Mouse (Mus musculus): ENCODE measurements around the gene Pnpla2. TPM values are rescaled to one million over a fixed set of nuclear protein-coding genes. Genes with fewer than 3 reads are reported as not detected.

Gene Pnpla2
- total and polyA plus RNA-seq, 2 experiments from 2014 or later, result 6.5 to 22.2 TPM

DNA sequence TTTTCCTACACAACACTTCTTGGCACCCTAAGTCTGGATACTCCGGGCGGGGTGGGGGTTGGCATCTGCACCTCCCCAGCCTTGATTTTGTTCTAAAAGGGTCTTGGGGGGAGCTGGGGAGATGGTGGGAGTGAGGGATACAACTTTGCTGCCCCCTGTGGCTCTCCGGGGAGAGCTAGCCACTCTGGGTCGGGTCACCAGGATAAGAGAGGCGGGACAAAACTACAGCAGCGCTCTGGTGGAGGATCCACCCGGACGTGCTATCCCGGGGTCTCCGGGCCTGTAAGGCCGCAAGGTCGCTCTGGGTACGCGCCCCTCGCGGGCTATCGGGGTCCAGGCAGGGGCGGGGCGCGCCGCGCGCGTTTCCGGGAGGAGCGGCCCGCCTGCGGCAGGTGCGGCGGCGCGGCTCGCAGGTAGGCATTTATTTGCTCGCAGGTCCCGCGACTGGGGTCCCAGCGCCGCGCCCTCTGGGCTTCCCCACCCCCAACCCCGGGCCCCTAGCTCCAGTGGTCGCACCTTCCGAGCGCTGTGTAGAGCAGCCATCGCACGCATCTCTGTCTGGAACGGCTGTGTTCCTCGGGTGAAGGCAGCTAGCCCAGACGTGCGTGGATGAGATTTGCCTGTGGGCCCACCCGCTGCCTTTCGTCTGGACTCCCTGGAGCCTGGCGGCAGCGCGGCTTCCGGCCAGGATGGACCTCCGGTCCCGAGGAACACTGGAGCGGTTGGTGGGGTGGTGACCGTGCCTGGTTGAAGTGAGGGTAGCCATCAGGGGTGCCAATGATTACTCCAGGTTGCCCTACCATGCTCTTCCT is 6.7 kb downstream of the Pnpla2 start:
- ATAC-seq (ENCODE audit: low FRiP score), result no peak
- peak; percentile 33; the same call in 1 of the 2 replicates for TF ChIP-seq CTCF (IDR thresholded peaks at IDR 0.05)
- no peak for DNase-seq (ENCODE audit: low spot score)
- peaks cover 51% of the 10 kb centered on the region for H3K27me3 ChIP-seq (ENCODE audit: insufficient read depth, low read length)
- peak overlapping the region; percentile 80 for H3K4me2 ChIP-seq (ENCODE audit: low read depth, low read length, poor library complexity, severe bottlenecking)
- H3K27ac ChIP-seq (ENCODE audit: low read depth, low read length), result no peak overlapping the region
- WGBS, result 3% methylated on average over 42 of the region's 59 CpGs
- H3K4me3 ChIP-seq (ENCODE audit: low read depth, low read length), result peak overlapping the region; percentile 42
- peak overlapping the region; percentile 51 for H3K9ac ChIP-seq (replicated peaks; ENCODE audit: low read length, poor library complexity, severe bottlenecking)
- no peaks in the 10 kb centered on the region for H3K9me3 ChIP-seq (ENCODE audit: low read length)
- peaks cover 9% of the 10 kb centered on the region; the same call in 1 of the 2 replicates for H3K4me1 ChIP-seq (ENCODE audit: insufficient read depth, low read length)
- peaks cover 28% of the 10 kb centered on the region for H3K36me3 ChIP-seq (ENCODE audit: insufficient read depth, low read length)

DNA sequence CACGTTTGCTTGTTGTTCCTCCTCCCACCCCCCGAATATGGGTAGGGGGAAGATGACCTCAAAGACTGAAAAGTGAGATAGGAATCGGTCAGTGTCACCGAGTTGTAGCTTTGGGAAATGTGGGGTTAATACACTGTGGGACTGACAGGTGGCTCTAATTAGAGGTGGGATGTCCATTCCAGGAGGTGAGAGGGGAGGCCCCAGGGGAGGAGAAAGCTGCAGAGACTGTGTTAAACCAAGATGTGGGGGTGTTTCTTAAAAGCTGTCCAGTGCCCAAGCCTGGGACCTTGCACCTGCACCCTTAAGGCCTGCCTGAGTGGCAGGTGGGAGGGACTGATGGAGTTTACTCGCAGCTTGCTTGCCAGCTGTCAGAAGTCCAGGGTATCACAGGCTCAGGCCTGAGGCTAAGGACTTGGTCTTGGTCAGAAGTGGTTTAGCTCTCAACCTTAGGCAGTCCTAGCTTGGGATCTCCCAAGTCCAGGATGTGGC is 7.4 kb downstream of the Pnpla2 start:
- H3K27ac ChIP-seq (ENCODE audit: low read depth, low read length), result no peak overlapping the region
- WGBS, result 22% methylated on average over 5 of the region's 5 CpGs
- H3K4me1 ChIP-seq (ENCODE audit: insufficient read depth, low read length), result peaks cover 12% of the 10 kb centered on the region; the same call in 1 of the 2 replicates
- ATAC-seq (ENCODE audit: low FRiP score), result no peak
- no peak overlapping the region for H3K9ac ChIP-seq (replicated peaks; ENCODE audit: low read length, poor library complexity, severe bottlenecking)
- DNase-seq (ENCODE audit: low spot score), result no peak
- peak overlapping the region; percentile 42 for H3K4me3 ChIP-seq (ENCODE audit: low read depth, low read length)
- H3K36me3 ChIP-seq (ENCODE audit: insufficient read depth, low read length), result peaks cover 28% of the 10 kb centered on the region
- H3K27me3 ChIP-seq (ENCODE audit: insufficient read depth, low read length), result peaks cover 51% of the 10 kb centered on the region
- no peaks in the 10 kb centered on the region for H3K9me3 ChIP-seq (ENCODE audit: low read length)
- no peak for TF ChIP-seq CTCF (IDR thresholded peaks at IDR 0.05)
- H3K4me2 ChIP-seq (ENCODE audit: low read depth, low read length, poor library complexity, severe bottlenecking), result peak overlapping the region; percentile 80

DNA sequence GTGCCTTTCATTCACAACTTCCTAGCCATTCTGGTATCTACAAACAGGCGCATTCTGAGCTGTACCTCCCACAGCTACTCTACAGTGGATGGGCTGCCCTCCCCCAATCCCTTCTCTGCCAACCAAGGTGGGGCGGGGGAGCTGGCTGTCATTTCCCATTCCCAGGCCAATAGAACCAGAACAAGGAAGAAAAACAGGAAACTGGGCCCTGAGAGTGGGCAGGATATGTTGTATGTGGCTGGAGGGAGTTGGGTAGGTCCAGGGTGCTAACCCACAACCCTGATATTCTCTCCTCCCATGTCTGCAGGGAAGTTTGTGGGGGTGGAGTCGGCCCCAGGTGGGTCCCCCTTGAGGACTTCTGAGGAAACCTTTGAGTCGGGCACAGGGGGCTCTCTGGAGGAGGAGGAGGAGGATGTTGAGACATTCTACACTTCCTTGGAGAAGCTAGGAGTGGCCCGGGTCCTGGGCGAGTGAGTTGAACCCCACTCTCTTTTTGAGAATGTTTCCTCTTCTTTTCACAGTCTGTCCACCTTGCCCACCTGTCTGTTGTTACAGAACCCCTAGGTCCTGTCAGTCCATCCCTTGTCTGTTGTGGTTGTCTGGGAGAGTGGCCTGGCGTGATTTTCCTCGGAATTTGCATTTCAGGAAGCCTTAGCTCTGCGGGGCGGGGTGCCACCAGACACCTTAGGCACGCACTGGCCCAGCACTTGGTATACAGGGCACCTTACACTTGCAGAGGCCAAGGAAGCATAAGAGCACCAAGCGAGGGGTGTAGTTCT is 9.0 kb downstream of the Pnpla2 start:
- ATAC-seq (ENCODE audit: low FRiP score), result no peak
- WGBS, result 28% methylated on average over 12 of the region's 12 CpGs
- H3K27me3 ChIP-seq (ENCODE audit: insufficient read depth, low read length), result peaks cover 51% of the 10 kb centered on the region

DNA sequence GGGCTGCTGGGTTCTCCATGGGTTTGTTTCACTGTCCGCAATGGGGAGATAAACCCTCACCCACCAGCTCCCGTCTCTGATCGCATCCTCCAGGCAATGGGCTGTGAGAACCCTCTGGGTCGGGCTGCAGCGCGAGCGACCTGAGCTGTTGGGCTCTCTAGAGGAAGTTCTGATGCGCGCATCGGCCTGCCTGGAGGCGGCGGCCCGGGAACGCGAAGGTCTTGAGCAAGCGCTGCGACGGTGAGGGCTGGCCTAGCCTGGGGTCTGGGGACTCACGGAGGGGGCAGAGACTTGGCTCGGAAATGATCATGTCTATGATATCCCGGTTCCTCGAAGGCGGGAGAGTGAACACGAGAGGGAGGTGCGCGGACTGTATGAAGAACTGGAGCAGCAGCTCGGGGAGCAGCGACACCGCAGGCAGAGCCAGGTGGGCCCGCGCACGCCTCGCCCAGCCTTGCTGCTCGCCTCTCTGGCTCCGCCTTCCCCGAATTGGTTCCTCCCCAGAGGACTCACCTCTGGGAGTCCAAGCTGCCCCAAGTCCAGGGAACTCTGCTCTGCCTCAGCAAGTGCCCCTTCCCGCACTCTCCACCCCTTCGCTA is 9.7 kb downstream of the Pnpla2 start:
- ATAC-seq (ENCODE audit: low FRiP score), result no peak
- Histone ChIP-seq H3K4me1 (ENCODE audit: insufficient read depth, low read length) (peaks cover 32% of the 10 kb centered on the region), H3K27me3 (ENCODE audit: insufficient read depth, low read length) (peaks cover 51% of the 10 kb centered on the region), H3K9ac (replicated peaks; ENCODE audit: low read length, poor library complexity, severe bottlenecking) (0 out of 2 replicates have a peak overlapping the region, but pooled peaks have one; percentile 24), H3K4me2 (ENCODE audit: low read depth, low read length, poor library complexity, severe bottlenecking) (peak overlapping the region; percentile 28; the same call in 1 of the 2 replicates), H3K27ac (ENCODE audit: low read depth, low read length) (no peak overlapping the region), H3K4me3 (ENCODE audit: low read depth, low read length) (peak overlapping the region; percentile 20; the same call in 1 of the 2 replicates), H3K36me3 (ENCODE audit: insufficient read depth, low read length) (peaks cover 8% of the 10 kb centered on the region; the same call in 1 of the 2 replicates), H3K9me3 (ENCODE audit: low read length) (no peaks in the 10 kb centered on the region)
- no peak for TF ChIP-seq CTCF (IDR thresholded peaks at IDR 0.05)
- DNase-seq (ENCODE audit: low spot score), result no peak
- WGBS, result 6% methylated on average over 38 of the region's 38 CpGs

More for the DNA sequence above, 9.0 kb downstream of the Pnpla2 start:
- no peak overlapping the region for H3K27ac ChIP-seq (ENCODE audit: low read depth, low read length)
- DNase-seq (ENCODE audit: low spot score), result no peak
- H3K4me3 ChIP-seq (ENCODE audit: low read depth, low read length), result no peak overlapping the region
- H3K4me2 ChIP-seq (ENCODE audit: low read depth, low read length, poor library complexity, severe bottlenecking), result peak overlapping the region; percentile 28; the same call in 1 of the 2 replicates
- no peak overlapping the region for H3K9ac ChIP-seq (replicated peaks; ENCODE audit: low read length, poor library complexity, severe bottlenecking)
- no peaks in the 10 kb centered on the region for H3K9me3 ChIP-seq (ENCODE audit: low read length)
- peaks cover 15% of the 10 kb centered on the region for H3K36me3 ChIP-seq (ENCODE audit: insufficient read depth, low read length)
- H3K4me1 ChIP-seq (ENCODE audit: insufficient read depth, low read length), result peaks cover 25% of the 10 kb centered on the region
- no peak for TF ChIP-seq CTCF (IDR thresholded peaks at IDR 0.05)

DNA sequence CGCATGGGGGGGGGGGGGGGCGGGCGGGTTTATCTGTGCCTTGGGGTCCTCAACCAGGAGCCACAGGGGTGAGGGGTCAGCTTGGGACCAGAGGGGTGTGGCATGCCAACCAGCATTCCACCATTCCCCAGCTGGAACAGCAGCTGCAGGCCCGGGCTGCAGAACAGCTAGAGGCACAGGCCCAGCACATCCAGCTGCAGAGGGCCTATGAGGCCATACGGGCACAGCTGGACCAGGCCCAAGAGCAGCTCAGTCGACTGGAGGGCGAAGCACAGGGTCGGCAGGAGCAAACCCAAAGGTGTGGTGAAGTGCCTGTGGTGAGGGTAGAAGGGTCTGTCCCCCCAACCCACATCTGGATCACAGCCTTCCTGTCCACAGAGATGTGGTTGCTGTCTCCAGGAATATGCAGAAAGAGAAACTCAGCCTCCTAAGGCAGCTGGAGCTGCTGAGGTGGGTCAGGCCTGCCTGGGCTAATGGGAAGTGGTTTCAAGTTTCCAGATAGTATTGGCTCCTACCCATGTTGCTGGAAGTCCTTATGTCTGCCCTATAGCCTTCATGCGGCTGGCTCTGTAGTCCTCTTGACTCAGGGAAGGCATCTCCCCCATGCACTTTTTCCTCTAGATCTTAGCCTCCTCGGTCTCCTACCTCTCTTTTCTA is 10.5 kb downstream of the Pnpla2 start:
- peaks cover 9% of the 10 kb centered on the region for H3K36me3 ChIP-seq (ENCODE audit: insufficient read depth, low read length)
- H3K27me3 ChIP-seq (ENCODE audit: insufficient read depth, low read length), result peaks cover 50% of the 10 kb centered on the region
- H3K4me3 ChIP-seq (ENCODE audit: low read depth, low read length), result peak overlapping the region; percentile 20; the same call in 1 of the 2 replicates
- no peak overlapping the region for H3K9ac ChIP-seq (replicated peaks; ENCODE audit: low read length, poor library complexity, severe bottlenecking)
- TF ChIP-seq CTCF (IDR thresholded peaks at IDR 0.05), result no peak
- peaks cover 32% of the 10 kb centered on the region for H3K4me1 ChIP-seq (ENCODE audit: insufficient read depth, low read length)
- H3K9me3 ChIP-seq (ENCODE audit: low read length), result no peaks in the 10 kb centered on the region
- WGBS, result 42% methylated on average over 9 of the region's 10 CpGs
- ATAC-seq (ENCODE audit: low FRiP score) (no peak), DNase-seq (ENCODE audit: low spot score) (no peak)
- H3K27ac ChIP-seq (ENCODE audit: low read depth, low read length), result no peak overlapping the region
- peak overlapping the region; percentile 28; the same call in 1 of the 2 replicates for H3K4me2 ChIP-seq (ENCODE audit: low read depth, low read length, poor library complexity, severe bottlenecking)

All from midbrain, postnatal 0 days (tissue).